Mouse (Mus musculus): ENCODE measurements around the gene Tra2a. TPM values are rescaled to one million over a fixed set of nuclear protein-coding genes. Genes with fewer than 3 reads are reported as not detected.

Tra2a gene
- polyA plus RNA-seq, 1 experiment = 113 TPM

DNA sequence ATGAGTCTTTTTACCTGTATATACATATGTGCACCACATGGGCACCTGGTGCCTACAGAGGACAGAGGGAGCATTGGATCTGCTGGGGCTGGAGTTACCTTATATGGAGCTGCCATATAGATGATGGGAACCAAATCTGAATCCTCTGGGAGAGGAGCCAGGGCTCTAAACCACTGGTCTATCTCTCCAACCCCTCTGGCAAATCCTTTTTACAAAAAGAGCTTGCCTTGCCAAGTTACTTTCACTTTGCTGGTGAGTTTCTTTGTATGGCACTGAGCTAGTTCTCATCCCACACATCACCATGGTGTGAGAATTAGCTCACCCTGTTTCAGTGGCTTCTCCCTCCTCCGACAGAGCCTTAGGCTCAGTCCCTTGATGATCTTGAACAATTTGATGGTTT is 57.4 kb downstream of the Tra2a start:
- Histone ChIP-seq H3K4me3 (ENCODE audit: insufficient read depth, low read length) (no peak overlapping the region), H3K27ac (ENCODE audit: insufficient read depth, low read length) (no peak overlapping the region), H3K4me1 (ENCODE audit: control insufficient read depth, insufficient read depth, low read length) (no peaks in the 10 kb centered on the region)
- no peak for TF ChIP-seq POLR2A (IDR thresholded peaks at IDR 0.05; ENCODE audit: extremely low read depth, insufficient read depth, low read length)
- TF ChIP-seq CTCF (IDR thresholded peaks at IDR 0.05; ENCODE audit: extremely low read depth, insufficient read depth, low read length) = no peak

GRCm38 (mm10) chr6:49195188-49195587 is 68.6 kb downstream of the Tra2a start:
- Histone ChIP-seq H3K4me3 (ENCODE audit: insufficient read depth, low read length) (no peak overlapping the region), H3K27ac (ENCODE audit: insufficient read depth, low read length) (no peak overlapping the region), H3K4me1 (ENCODE audit: control insufficient read depth, insufficient read depth, low read length) (no peaks in the 10 kb centered on the region)
- TF ChIP-seq POLR2A (IDR thresholded peaks at IDR 0.05; ENCODE audit: extremely low read depth, insufficient read depth, low read length) (no peak), CTCF (IDR thresholded peaks at IDR 0.05; ENCODE audit: extremely low read depth, insufficient read depth, low read length) (no peak)

- no peak overlapping the region for H3K4me3 ChIP-seq (ENCODE audit: insufficient read depth, low read length)
- H3K4me1 ChIP-seq (ENCODE audit: control insufficient read depth, insufficient read depth, low read length) = no peaks in the 10 kb centered on the region
- TF ChIP-seq POLR2A (IDR thresholded peaks at IDR 0.05; ENCODE audit: extremely low read depth, insufficient read depth, low read length) (no peak), CTCF (IDR thresholded peaks at IDR 0.05; ENCODE audit: extremely low read depth, insufficient read depth, low read length) (no peak)
- no peak overlapping the region for H3K27ac ChIP-seq (ENCODE audit: insufficient read depth, low read length)
Measured at GRCm38 (mm10) chr6:49194536-49194935, 69.3 kb downstream of the Tra2a start.

Other genes with a start within 250 kb of the Tra2a start
- gene Gpnmb, start 227.5 kb downstream of the Tra2a start, polyA plus RNA-seq (2012; rRNA removed) = 0.92 and 2.2 TPM in 2 replicates
- 18.9 and 19.2 TPM in 2 replicates for gene Malsu1, start 190.2 kb downstream of the Tra2a start, polyA plus RNA-seq (2012; rRNA removed)
- 0.02 TPM in 1 of 2 replicates, not detected in the other for gene Igf2bp3, start 49.1 kb downstream of the Tra2a start, polyA plus RNA-seq (2012; rRNA removed)
- gene Ccdc126, start 55.2 kb upstream of the Tra2a start, polyA plus RNA-seq (2012; rRNA removed) = 8.4 and 9.4 TPM in 2 replicates
- 1.5 and 2.0 TPM in 2 replicates for gene Fam221a, start 103.7 kb upstream of the Tra2a start, polyA plus RNA-seq (2012; rRNA removed)
- not detected in 2 replicates for gene Stk31, start 131.6 kb upstream of the Tra2a start, polyA plus RNA-seq (2012; rRNA removed)